Mouse (Mus musculus) lung, postnatal 0 days (tissue): ENCODE data around the gene Fam19a3. TPM values are rescaled to one million over a fixed set of nuclear protein-coding genes. Genes with fewer than 3 reads are reported as not detected.

Source experiments
- ATAC-seq: fragments of 200-750 bp; cut with Nextera tagmentation; 2 replicates; pipeline ENCODE4 v1.8.0; 2017; ENCODE audit warnings: moderate library complexity
- DNase-seq: peaks from one replicate; pipeline ENCODE4 v3.0.0-alpha.2; 2016; ENCODE audit warnings: low spot score
- H3K27ac ChIP-seq: fragments of 300-500 bp; sonication (generic); 2 replicates; pipeline ENCODE4 v1.5.1; 2014; ENCODE audit warnings: antibody characterized with exemption, mild to moderate bottlenecking, low read length, mixed read lengths
- H3K27me3 ChIP-seq: fragments of 300-500 bp; sonication (generic); replicated peaks from 2 replicates; pipeline ENCODE4 v1.6.1; 2014; ENCODE audit warnings: low read length, mixed read lengths; ENCODE audit not compliant: insufficient read depth
- H3K36me3 ChIP-seq: fragments of 300-500 bp; sonication (generic); 2 replicates; pipeline ENCODE4 v1.6.1; 2014; ENCODE audit warnings: low read length, mixed read lengths; ENCODE audit not compliant: insufficient read depth
- H3K4me1 ChIP-seq: fragments of 300-500 bp; sonication (generic); 2 replicates; pipeline ENCODE4 v1.6.1; 2014; ENCODE audit warnings: antibody characterized with exemption, low read depth, low read length, mixed read lengths; ENCODE audit not compliant: insufficient read depth
- H3K4me2 ChIP-seq: fragments of 300-500 bp; sonication (generic); replicated peaks from 2 replicates; pipeline ENCODE4 v1.6.1; 2014; ENCODE audit warnings: low read depth, mild to moderate bottlenecking, low read length, moderate library complexity, mixed read lengths
- H3K4me3 ChIP-seq: fragments of 300-500 bp; sonication (generic); 2 replicates; pipeline ENCODE4 v1.5.1; 2014; ENCODE audit warnings: low read depth, low read length
- H3K9ac ChIP-seq: fragments of 300-500 bp; sonication (generic); replicated peaks from 2 replicates; pipeline ENCODE4 v1.6.1; 2014; ENCODE audit warnings: low read depth, mild to moderate bottlenecking
- H3K9me3 ChIP-seq: fragments of 300-500 bp; sonication (generic); 2 replicates; pipeline ENCODE4 v1.6.1; 2016; ENCODE audit warnings: low read length, mixed read lengths
- CTCF ChIP-seq: IDR thresholded peaks from 2 replicates; pipeline ENCODE4 v1.5.1; 2016; ENCODE audit warnings: antibody characterized with exemption, mild to moderate bottlenecking
- EP300 ChIP-seq: IDR thresholded peaks from 2 replicates; pipeline ENCODE4 v1.6.1; 2016; ENCODE audit warnings: antibody characterized with exemption, mild to moderate bottlenecking, control low read depth
- WGBS: fragments of 180-500 bp; shearing (Covaris S2); extraction: QIAGEN DNeasy Blood & Tissue Kit; methylation state at CpG from one replicate; pipeline ENCODE4 v1.1.7; 2014; 5-methylcytosine and 5-hydroxymethylcytosine counted together
- polyA plus RNA-seq: library from polyadenylated mRNA; unstranded; fragments of >200 nt; fragmentation: Nextera tagmentation; extraction: Ambion mirVana; gene quantifications from 2 replicates; pipeline ENCODE4 v1.2.1, GENCODE M21; 2015

Gene Fam19a3
- polyA plus RNA-seq, 1 experiment from 2014 or later, result 0.02 TPM

DNA sequence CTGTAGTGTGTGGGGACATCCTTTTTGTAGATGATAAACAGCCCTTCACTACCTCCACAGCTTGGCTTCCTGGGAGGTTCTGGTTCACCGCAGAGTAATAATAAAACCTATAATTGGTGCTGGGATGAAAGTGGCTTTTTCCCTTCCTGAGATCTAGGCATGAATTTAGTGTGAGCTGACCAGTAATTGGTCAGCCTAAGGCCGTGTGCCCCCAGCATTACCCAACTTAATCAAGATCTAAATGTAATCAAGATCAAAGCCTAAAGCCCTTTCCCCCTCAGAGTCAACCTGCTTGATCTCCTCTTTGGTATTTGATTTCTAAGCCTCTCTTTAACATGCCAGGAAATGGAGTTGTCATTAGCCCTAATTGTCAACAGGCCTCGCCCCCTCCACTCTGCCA, 48.7 kb downstream of the Fam19a3 start:
- TF ChIP-seq CTCF, result no peak
- no peak for TF ChIP-seq EP300
- 49% methylated on average over 3 of the region's 3 CpGs for WGBS
- Histone ChIP-seq H3K4me2 (no peak overlapping the region), H3K9me3 (no peaks in the 10 kb centered on the region), H3K4me1 (no peaks in the 10 kb centered on the region), H3K27me3 (no peaks in the 10 kb centered on the region), H3K36me3 (no peaks in the 10 kb centered on the region), H3K27ac (no peak overlapping the region), H3K9ac (no peak overlapping the region), H3K4me3 (no peak overlapping the region)
- DNase-seq (no peak), ATAC-seq (no peak)

DNA sequence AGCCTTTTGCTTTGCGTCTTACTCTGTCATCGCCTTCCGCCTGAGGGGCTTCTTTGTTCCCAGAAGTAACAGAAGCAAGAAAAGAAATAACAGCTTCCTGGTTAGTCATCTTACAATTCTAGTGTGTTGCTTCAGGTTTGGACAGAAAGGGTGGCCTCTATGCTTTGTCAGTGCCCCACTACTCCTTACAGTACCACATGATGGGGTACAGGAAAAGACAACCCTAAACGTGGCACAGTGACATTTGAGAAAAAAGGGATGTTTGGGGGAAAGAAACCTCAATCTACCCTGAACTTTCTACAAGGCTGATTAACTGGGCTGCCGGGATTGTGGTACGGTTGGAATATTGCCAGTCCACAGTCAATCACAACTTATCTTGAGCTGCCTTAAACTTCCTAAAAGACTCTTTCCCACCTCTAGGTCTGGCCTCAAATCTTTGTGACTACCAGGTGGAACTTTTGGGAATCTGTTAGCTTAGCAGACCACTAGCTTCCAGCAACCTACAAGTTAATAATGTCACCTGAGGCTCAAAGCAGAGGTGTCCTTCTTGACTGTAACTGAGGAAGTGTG, 52.3 kb downstream of the Fam19a3 start:
- no peaks in the 10 kb centered on the region for H3K27me3 ChIP-seq
- H3K4me1 ChIP-seq, result no peaks in the 10 kb centered on the region
- H3K27ac ChIP-seq, result no peak overlapping the region
- DNase-seq (no peak), ATAC-seq (no peak)
- no peaks in the 10 kb centered on the region for H3K9me3 ChIP-seq
- TF ChIP-seq EP300 (no peak), CTCF (no peak)
- WGBS, result 71% methylated on average over 6 of the region's 6 CpGs
- no peaks in the 10 kb centered on the region for H3K36me3 ChIP-seq
- H3K4me2 ChIP-seq, result no peak overlapping the region
- H3K4me3 ChIP-seq, result no peak overlapping the region
- H3K9ac ChIP-seq, result no peak overlapping the region

Other genes starting within 250 kb of the Fam19a3 start
- 17.2 and 17.5 TPM in 2 replicates for gene Slc16a1, start 143.2 kb downstream of the Fam19a3 start, polyA plus RNA-seq
- 3.7 and 4.4 TPM in 2 replicates for gene Ppm1j, start 784 bp downstream of the Fam19a3 start, polyA plus RNA-seq
- 242 and 258 TPM in 2 replicates for gene Rhoc, start 6.5 kb upstream of the Fam19a3 start, polyA plus RNA-seq
- gene Mov10, start 36.7 kb upstream of the Fam19a3 start, polyA plus RNA-seq, result 22.2 and 28.8 TPM in 2 replicates
- 28.4 and 32.9 TPM in 2 replicates for gene St7l, start 82.2 kb upstream of the Fam19a3 start, polyA plus RNA-seq
- 110 and 119 TPM in 2 replicates for gene Capza1, start 82.7 kb upstream of the Fam19a3 start, polyA plus RNA-seq
- 0.44 and 0.88 TPM in 2 replicates for gene Wnt2b, start 180.1 kb upstream of the Fam19a3 start, polyA plus RNA-seq